Mouse (Mus musculus): ENCODE data around the gene Gm42791. TPM values are rescaled to one million over a fixed set of nuclear protein-coding genes. Genes with fewer than 3 reads are reported as not detected.

Gm42791 gene
- polyA plus RNA-seq, 1 experiment from 2014 or later: 3.6 TPM

DNA sequence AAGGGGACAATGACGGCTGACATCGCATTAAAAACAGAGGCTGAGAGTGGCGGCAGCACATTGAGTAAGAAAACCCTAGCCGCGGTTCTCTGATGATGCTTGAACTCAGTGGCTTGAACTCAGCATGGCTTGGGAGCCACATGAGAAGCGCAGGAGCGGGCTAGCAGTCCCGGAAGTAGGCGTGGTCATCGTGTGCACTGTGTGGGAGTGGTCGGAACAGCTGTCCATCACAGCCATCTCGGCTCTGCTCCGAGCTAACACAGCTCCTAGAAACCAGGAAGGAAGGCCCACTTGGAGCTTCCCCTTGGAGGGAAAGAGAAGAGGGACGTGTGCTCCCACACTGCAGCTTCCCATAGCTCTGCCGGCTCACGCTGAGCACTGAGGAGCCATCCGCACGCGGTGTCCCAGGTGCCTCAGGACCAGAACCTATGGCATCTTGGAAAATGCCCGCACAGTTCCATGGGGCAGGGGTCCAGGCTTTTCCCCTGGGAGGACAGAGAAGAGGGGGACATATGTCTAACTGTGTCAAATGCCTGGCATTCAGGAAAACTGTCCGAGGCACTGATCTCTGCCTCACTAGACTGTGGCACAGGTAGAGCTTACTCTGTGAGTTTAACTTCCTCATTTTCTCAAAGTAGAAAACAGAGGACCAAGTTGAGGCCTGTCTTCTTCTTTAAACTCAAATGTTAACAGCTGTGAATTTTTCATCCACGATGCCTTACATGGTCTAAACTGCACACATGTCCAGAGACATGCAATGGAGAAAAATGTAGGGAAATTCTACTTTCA lies 108.9 kb downstream of the Gm42791 start:
- H3K27ac ChIP-seq: no peak overlapping the region
- ATAC-seq (ENCODE audit: low FRiP score, low read depth): peak; percentile 85
- H3K9ac ChIP-seq: no peak overlapping the region
- no peaks in the 10 kb centered on the region for H3K9me3 ChIP-seq
- H3K4me2 ChIP-seq (replicated peaks): peak overlapping the region; percentile 48
- H3K36me3 ChIP-seq: peaks cover 36% of the 10 kb centered on the region
- H3K4me1 ChIP-seq: peaks cover 3% of the 10 kb centered on the region
- no peak overlapping the region for H3K4me3 ChIP-seq
- 39% methylated on average over 22 of the region's 22 CpGs for WGBS
- no peaks in the 10 kb centered on the region for H3K27me3 ChIP-seq (replicated peaks)

DNA sequence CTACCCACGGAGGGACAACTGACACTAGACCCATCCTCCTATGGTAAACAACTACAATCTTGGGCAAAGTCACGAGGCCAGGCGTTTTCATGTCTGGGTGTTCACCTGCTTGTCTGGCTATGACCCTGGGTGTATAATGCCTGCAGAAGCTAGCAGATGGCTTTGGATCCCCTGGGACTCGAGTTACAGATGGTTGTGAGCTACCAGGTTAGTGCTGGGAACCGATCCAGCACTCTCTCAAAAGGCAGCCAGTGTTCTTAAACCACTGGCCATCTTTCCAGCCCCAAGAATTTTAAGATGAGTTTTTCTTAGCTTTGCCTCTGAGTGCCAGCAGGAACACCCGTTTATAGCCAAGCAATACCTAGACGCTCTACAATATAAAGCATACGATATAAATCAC lies 111.3 kb downstream of the Gm42791 start:
- Histone ChIP-seq H3K27me3 (replicated peaks) (no peaks in the 10 kb centered on the region), H3K36me3 (peaks cover 27% of the 10 kb centered on the region), H3K4me1 (peaks cover 3% of the 10 kb centered on the region), H3K4me2 (replicated peaks) (no peak overlapping the region), H3K27ac (no peak overlapping the region), H3K9me3 (no peaks in the 10 kb centered on the region), H3K4me3 (no peak overlapping the region), H3K9ac (no peak overlapping the region)
- WGBS: 88% methylated on average over 8 of the region's 8 CpGs
- no peak for ATAC-seq (ENCODE audit: low FRiP score, low read depth)

DNA sequence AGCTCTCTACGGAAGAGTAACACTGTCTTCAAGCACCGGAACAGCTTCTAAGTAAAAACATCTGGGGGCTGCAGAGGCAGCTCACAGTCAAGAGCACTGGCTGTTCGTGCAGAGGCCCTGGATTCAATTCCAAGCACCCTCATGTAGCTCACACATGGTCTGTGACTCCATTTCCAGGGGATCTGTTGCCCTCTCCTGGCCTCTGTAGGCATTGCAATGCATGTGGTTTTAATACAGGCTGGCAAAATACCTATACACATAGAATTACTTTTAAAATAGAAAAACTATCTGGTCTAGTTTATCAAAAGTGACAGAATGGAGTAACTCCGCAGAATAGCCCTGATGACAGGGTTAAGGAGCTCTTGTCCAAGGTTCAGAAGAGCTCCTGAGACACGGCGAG lies 115.7 kb downstream of the Gm42791 start:
- H3K9me3 ChIP-seq: no peaks in the 10 kb centered on the region
- H3K27me3 ChIP-seq (replicated peaks): no peaks in the 10 kb centered on the region
- 89% methylated on average over 6 of the region's 6 CpGs for WGBS
- no peak for ATAC-seq (ENCODE audit: low FRiP score, low read depth)
- H3K9ac ChIP-seq: no peak overlapping the region
- no peak overlapping the region for H3K4me2 ChIP-seq (replicated peaks)
- H3K4me1 ChIP-seq: no peaks in the 10 kb centered on the region
- no peak overlapping the region for H3K4me3 ChIP-seq
- no peak overlapping the region for H3K27ac ChIP-seq
- H3K36me3 ChIP-seq: peaks cover 51% of the 10 kb centered on the region

DNA sequence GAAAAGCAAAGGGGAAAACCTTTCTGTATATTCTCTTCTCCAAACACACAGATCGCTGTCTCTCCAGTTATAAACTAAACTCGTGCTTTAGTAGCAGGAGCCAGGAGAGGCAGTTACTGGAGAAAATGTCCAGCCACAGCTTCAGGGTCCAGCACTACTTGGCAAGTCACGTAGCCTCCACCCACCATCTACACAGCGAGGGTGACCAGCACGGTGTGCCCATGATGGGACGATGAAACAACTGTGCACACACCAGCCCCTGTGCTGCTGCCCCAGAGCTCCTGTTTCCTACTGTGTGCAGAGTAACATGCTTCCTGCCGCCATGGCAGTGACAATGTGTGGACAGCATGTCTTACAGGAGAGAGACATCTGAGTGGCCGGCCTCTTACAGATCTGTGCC lies 121.8 kb downstream of the Gm42791 start:
- Histone ChIP-seq H3K4me2 (replicated peaks) (no peak overlapping the region), H3K36me3 (peaks cover 38% of the 10 kb centered on the region), H3K4me1 (no peaks in the 10 kb centered on the region), H3K9me3 (no peaks in the 10 kb centered on the region), H3K27ac (no peak overlapping the region), H3K4me3 (no peak overlapping the region), H3K27me3 (replicated peaks) (no peaks in the 10 kb centered on the region), H3K9ac (no peak overlapping the region)
- 88% methylated on average over 8 of the region's 8 CpGs for WGBS
- no peak for ATAC-seq (ENCODE audit: low FRiP score, low read depth)

DNA sequence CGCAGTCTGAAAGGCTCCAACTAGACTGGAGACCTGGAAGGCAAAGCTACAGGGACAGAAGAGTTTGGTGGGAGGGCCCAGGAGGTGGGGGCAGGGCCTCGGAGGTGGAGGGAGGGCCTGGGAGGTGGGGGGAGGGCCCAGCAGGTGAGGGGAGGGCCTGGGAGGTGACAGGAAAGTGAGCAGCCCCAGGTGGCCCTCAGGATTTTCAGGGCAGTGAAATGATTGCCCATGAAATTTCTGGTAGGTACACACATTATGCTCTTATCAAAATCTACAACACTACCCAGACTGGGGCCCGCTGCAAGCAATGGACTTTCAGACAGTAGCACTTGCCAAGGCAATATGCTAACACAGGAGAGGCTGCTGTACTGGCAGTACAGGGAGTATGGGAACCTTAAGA lies 125.4 kb downstream of the Gm42791 start:
- Histone ChIP-seq H3K4me3 (no peak overlapping the region), H3K9me3 (no peaks in the 10 kb centered on the region), H3K27me3 (replicated peaks) (no peaks in the 10 kb centered on the region), H3K4me1 (no peaks in the 10 kb centered on the region), H3K9ac (no peak overlapping the region), H3K27ac (no peak overlapping the region), H3K36me3 (peaks cover 11% of the 10 kb centered on the region), H3K4me2 (replicated peaks) (no peak overlapping the region)
- WGBS: 44% methylated on average over 3 of the region's 3 CpGs
- ATAC-seq (ENCODE audit: low FRiP score, low read depth): no peak

DNA sequence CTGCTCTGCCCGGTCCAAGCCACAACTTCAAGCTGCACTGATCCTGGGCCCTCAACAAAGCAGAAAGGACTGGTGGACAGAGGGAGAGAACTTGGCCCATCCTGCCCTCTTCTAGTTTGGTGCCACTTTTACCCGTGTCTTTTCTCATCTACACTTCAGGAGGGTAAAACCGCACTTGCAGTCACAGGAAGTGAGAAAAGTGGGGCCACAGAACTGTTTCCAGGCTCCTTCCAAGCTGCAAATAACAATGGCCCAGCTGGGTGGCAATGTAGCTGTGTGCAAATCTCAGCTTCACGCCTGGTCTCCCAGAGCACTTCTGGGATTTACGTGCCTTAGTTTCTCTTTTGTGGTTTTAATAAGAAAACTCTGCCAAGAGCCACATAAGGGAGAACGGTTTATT lies 127.2 kb downstream of the Gm42791 start:
- no peak overlapping the region for H3K27ac ChIP-seq
- H3K27me3 ChIP-seq (replicated peaks): no peaks in the 10 kb centered on the region
- no peak overlapping the region for H3K4me2 ChIP-seq (replicated peaks)
- H3K36me3 ChIP-seq: no peaks in the 10 kb centered on the region
- H3K4me1 ChIP-seq: no peaks in the 10 kb centered on the region
- H3K9me3 ChIP-seq: no peaks in the 10 kb centered on the region
- H3K4me3 ChIP-seq: no peak overlapping the region
- 77% methylated on average over 6 of the region's 6 CpGs for WGBS
- no peak for ATAC-seq (ENCODE audit: low FRiP score, low read depth)
- H3K9ac ChIP-seq: no peak overlapping the region

DNA sequence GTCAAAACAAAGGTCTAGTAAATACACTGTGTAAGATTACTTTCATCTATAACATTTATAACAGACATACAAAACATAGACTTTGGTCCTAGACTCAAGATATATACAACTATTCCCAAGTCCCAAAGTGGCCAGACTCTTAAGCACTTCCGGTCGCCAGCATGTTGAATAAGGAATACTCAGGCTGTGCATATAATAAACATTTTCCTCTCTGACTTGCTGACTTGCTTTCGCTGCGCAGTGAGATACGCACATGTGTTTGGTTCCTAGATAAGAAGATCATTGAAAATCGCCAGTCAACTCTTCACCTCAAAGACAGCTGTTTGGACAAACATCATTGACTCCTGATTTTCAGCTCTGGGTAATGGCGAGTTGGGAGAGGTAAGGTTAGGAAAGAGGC lies 127.8 kb downstream of the Gm42791 start:
- Histone ChIP-seq H3K9me3 (no peaks in the 10 kb centered on the region), H3K4me3 (no peak overlapping the region), H3K27me3 (replicated peaks) (no peaks in the 10 kb centered on the region), H3K9ac (no peak overlapping the region), H3K36me3 (no peaks in the 10 kb centered on the region), H3K4me2 (replicated peaks) (no peak overlapping the region), H3K27ac (no peak overlapping the region), H3K4me1 (no peaks in the 10 kb centered on the region)
- 94% methylated on average over 7 of the region's 7 CpGs for WGBS
- ATAC-seq (ENCODE audit: low FRiP score, low read depth): no peak

DNA sequence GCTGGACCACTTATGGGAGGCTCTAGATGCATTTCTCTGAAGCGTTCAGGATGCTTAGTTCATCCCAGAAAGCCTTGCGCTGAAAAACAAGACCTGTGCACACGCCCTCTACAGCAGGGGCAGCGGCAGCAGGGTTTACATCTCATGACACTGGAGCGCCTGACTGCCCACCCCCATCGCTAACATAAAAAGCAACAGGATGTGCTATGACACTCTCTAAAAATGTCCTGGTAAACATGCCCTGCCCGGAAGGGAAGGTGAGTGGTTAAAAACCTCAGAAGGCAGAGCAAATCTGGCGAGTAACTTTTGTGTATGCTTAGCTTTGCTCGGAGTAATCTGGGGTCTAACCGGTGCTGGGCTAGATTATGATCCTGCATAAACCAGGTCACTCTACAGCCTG lies 128.4 kb downstream of the Gm42791 start:
- Histone ChIP-seq H3K9ac (no peak overlapping the region), H3K36me3 (no peaks in the 10 kb centered on the region), H3K27ac (no peak overlapping the region), H3K4me3 (no peak overlapping the region), H3K27me3 (replicated peaks) (no peaks in the 10 kb centered on the region), H3K9me3 (no peaks in the 10 kb centered on the region), H3K4me1 (no peaks in the 10 kb centered on the region), H3K4me2 (replicated peaks) (no peak overlapping the region)
- 84% methylated on average over 10 of the region's 10 CpGs for WGBS
- no peak for ATAC-seq (ENCODE audit: low FRiP score, low read depth)

DNA sequence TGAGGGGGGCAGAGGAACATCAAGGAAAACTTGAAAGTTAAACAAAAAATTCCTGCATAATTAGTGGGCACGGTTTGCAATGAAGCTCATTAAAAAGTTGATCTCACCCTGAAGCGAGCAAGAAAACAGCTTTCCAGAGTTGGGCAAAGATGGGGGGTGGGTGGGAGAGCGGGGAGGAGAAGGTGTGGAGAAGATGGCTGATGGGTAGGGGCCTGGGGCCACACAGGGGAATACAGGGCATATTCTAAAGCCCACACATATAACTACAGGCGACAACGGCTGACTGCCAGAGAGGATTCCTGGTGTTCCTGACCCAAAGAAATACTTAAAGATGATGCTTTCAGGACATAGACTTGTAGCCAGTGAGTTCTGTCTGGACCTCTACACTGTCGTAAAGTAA lies 131.5 kb downstream of the Gm42791 start:
- no peak for ATAC-seq (ENCODE audit: low FRiP score, low read depth)
- 75% methylated on average over 6 of the region's 6 CpGs for WGBS
- H3K4me3 ChIP-seq: no peak overlapping the region
- H3K9me3 ChIP-seq: no peaks in the 10 kb centered on the region
- no peaks in the 10 kb centered on the region for H3K27me3 ChIP-seq (replicated peaks)
- no peaks in the 10 kb centered on the region for H3K4me1 ChIP-seq
- no peaks in the 10 kb centered on the region for H3K36me3 ChIP-seq
- no peak overlapping the region for H3K9ac ChIP-seq
- no peak overlapping the region for H3K4me2 ChIP-seq (replicated peaks)
- H3K27ac ChIP-seq: no peak overlapping the region

DNA sequence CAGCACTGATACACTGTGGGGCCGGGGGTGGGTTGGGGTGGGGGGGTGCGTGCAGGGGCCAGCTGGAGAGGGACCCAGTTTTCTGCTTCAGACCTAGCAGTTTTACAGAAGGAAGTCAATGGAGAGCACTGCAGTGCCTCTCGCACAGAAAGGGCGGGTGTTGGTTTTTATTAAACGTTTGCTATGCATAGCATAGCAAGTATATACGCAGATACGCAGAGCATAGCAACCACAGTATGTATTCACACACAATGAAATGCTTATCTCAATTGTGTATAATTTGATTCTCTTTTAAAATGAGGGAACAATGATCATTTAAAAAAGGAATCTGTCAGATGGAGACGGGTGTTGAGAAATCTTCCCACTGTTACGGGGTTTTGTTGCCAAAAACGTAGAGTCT lies 132.1 kb downstream of the Gm42791 start:
- no peak overlapping the region for H3K9ac ChIP-seq
- no peak for ATAC-seq (ENCODE audit: low FRiP score, low read depth)
- H3K27me3 ChIP-seq (replicated peaks): no peaks in the 10 kb centered on the region
- H3K4me1 ChIP-seq: no peaks in the 10 kb centered on the region
- H3K4me3 ChIP-seq: no peak overlapping the region
- H3K9me3 ChIP-seq: no peaks in the 10 kb centered on the region
- H3K27ac ChIP-seq: no peak overlapping the region
- 85% methylated on average over 10 of the region's 10 CpGs for WGBS
- H3K36me3 ChIP-seq: no peaks in the 10 kb centered on the region
- no peak overlapping the region for H3K4me2 ChIP-seq (replicated peaks)

DNA sequence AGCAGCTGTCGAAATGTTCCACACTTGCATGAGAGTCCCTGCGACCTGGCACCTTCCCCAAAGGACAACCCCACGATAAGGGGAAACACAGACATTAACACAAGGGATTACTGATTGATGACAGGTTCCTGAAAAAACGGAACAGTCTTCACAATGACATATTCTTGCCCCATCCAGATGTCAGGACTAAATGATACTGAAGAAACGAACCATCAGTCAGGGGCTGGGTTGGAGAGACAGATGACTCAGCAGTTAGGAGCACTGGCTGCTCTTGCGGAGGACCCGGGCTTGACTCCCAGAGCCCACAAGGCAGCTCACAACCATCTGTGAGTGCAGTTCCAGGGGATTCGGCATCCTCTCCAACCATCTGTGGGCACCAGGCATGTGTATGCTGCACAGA lies 132.8 kb downstream of the Gm42791 start:
- Histone ChIP-seq H3K4me1 (no peaks in the 10 kb centered on the region), H3K27ac (no peak overlapping the region), H3K4me3 (no peak overlapping the region), H3K9me3 (no peaks in the 10 kb centered on the region), H3K27me3 (replicated peaks) (no peaks in the 10 kb centered on the region), H3K36me3 (no peaks in the 10 kb centered on the region), H3K9ac (no peak overlapping the region), H3K4me2 (replicated peaks) (no peak overlapping the region)
- WGBS: 78% methylated on average over 8 of the region's 8 CpGs
- no peak for ATAC-seq (ENCODE audit: low FRiP score, low read depth)

DNA sequence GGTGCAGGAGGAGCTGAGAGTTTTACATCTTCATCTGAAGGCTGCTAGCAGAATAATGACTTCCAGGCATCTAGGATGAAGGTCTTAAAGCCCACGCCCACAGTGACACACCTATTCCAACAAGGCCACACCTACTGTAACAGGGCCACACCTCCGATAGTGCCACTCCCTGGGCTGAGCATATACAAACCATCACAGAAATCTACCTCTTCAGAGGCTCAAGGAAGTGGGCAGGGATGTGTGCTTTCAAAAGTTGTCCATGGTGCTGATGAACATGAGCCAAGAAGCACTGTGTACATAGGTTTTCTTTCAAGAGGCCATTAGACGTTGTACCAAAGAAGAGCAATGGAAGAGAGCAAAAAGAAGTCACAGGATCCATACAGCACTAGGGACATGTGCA lies 137.4 kb downstream of the Gm42791 start:
- Histone ChIP-seq H3K27ac (no peak overlapping the region), H3K4me2 (replicated peaks) (no peak overlapping the region), H3K4me1 (no peaks in the 10 kb centered on the region), H3K4me3 (no peak overlapping the region), H3K9ac (no peak overlapping the region), H3K9me3 (no peaks in the 10 kb centered on the region), H3K36me3 (no peaks in the 10 kb centered on the region), H3K27me3 (replicated peaks) (no peaks in the 10 kb centered on the region)
- ATAC-seq (ENCODE audit: low FRiP score, low read depth): no peak
- 84% methylated on average over 3 of the region's 3 CpGs for WGBS

DNA sequence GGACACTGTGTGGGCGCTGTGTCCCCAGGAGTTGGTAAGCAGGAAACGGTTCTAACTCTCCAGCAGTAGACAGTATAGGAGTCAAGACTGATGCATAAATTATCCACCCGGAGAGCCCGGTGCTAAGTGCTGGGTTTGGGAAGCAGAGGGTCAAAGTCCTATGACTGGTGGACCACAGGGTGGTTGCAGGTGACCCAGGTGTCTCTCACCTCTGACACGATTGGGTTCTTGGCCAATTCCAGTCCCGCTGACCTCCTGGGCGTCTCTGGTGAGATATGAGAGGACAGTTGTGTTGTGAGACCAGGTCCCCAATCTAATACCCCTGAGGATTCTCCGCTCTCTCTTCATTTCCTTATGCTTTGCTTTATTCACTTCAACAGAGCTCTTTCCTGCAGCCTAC lies 139.9 kb downstream of the Gm42791 start:
- Histone ChIP-seq H3K9me3 (no peaks in the 10 kb centered on the region), H3K9ac (no peak overlapping the region), H3K27ac (no peak overlapping the region), H3K4me1 (no peaks in the 10 kb centered on the region), H3K4me2 (replicated peaks) (no peak overlapping the region), H3K27me3 (replicated peaks) (no peaks in the 10 kb centered on the region), H3K4me3 (no peak overlapping the region), H3K36me3 (no peaks in the 10 kb centered on the region)
- ATAC-seq (ENCODE audit: low FRiP score, low read depth): no peak
- WGBS: 86% methylated on average over 8 of the region's 8 CpGs
